Mouse (Mus musculus): ENCODE measurements around the gene Chac1.

The Chac1 gene

GRCm38 (mm10) chr2:119327942-119328526, 23.0 kb upstream of the Chac1 start:
- DNase-seq (ENCODE audit: low read depth, low spot score), result no peak

DNA sequence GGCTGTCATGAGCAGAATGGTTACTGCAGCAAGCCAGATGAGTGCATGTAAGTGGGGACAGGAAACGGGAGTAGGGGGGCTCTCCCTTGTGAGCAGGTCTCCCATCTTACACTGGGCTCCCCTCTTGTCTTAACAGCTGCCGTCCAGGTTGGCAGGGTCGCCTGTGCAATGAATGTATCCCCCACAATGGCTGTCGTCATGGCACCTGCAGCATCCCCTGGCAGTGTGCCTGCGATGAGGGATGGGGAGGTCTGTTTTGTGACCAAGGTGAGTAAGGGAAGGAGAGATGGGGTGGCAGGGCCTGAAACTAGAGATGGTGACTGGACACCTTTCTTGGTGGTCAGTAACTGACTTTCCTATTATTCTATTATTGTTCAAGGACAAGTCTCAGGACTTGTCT, 22.5 kb upstream of the Chac1 start:
- no peak for DNase-seq (ENCODE audit: low read depth, low spot score)

- DNase-seq (ENCODE audit: low read depth, low spot score), result no peak
These were observed 21.8 kb upstream of the Chac1 start for GRCm38 (mm10) chr2:119329123-119329817.

DNA sequence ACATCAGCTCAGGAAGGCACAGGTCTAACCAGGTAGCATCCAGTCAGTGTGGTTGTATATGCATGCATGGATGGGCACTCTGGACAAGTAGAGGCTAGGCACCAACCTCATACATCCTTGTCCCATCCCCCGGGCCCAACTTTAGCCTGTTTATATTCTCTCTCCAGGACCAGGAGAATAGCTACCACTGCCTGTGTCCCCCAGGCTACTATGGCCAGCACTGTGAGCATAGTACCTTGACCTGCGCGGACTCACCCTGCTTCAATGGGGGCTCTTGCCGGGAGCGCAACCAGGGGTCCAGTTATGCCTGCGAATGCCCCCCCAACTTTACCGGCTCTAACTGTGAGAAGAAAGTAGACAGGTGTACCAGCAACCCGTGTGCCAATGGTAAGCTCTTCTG, 20.2 kb upstream of the Chac1 start:
- DNase-seq (ENCODE audit: low read depth, low spot score), result no peak

- no peak for DNase-seq (ENCODE audit: low read depth, low spot score)
These were observed 18.8 kb upstream of the Chac1 start for GRCm38 (mm10) chr2:119332177-119332661.

DNA sequence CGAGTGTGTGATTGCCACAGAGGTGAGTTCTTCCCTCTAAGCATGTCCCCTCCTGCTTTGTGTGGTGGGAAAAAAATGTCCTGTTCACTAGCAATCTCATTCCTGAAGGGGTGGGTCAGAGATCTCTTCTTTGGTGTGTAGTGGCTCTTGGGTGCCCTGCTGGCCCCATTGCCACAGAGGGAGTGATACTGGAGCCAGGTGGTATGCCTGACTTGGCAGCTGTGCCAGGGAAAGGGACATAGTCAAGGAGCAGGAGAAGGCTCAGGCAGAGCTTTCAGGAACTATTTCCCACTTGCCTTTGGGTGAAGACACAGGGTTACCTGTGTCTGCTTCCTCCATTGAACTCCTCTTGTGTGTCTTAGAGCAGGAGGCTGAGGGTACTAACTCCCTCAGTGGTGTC, 16.9 kb upstream of the Chac1 start:
- no peak for DNase-seq (ENCODE audit: low read depth, low spot score)

- DNase-seq (ENCODE audit: low read depth, low spot score), result no peak
These were observed 16.0 kb upstream of the Chac1 start for GRCm38 (mm10) chr2:119334964-119335525.

- no peak for DNase-seq (ENCODE audit: low read depth, low spot score)
These were observed 15.5 kb upstream of the Chac1 start for GRCm38 (mm10) chr2:119335535-119335934.

GRCm38 (mm10) chr2:119336002-119336401, 15.0 kb upstream of the Chac1 start:
- DNase-seq (ENCODE audit: low read depth, low spot score), result no peak

GRCm38 (mm10) chr2:119336470-119336869, 14.6 kb upstream of the Chac1 start:
- no peak for DNase-seq (ENCODE audit: low read depth, low spot score)

DNA sequence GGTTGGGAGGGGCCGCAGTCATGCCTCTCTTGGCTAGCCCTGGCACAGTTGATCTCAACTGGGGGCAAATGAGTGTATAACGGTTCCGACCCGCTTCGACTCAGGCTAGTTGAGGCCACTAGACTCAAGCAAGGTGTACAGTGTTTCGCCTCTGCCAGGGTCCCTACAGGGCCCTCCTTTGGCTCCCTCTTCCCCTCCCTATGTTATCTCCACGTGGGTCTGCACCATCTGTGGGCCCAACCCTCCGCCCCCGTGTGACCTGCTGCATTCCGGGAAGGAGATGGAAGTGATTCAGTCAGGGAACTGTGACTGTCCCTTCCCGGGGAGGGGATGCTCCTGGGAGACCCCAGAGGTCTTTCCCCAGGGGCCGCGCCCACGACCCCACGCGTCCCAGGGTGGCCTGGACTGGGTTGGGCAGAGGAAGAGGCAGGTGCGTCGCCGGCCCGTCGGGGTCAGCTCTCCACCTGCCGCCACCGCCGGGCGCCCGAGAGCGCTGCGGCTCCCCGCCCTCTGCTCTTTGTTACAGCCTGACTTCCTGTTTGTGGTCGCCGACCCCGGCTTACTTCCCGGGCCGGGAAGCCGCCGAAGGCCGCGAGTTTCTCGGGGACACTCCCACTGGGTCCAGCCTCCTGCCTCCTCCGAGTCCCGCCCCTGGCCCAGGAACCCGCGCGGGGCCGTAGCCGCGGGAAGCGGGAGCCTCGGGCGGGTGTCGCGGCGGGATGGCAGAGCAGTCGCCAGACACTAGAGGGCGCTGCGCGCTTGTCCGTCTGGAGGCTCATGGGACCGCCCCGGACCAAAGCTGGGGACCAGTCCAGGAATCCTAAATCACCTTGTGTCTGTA, 13.4 kb upstream of the Chac1 start:
- peak; percentile 78 for DNase-seq (ENCODE audit: low read depth, low spot score)

- no peak for DNase-seq (ENCODE audit: low read depth, low spot score)
These were observed 6.4 kb upstream of the Chac1 start for GRCm38 (mm10) chr2:119344537-119345138.

- DNase-seq (ENCODE audit: low read depth, low spot score), result no peak
These were observed 2.7 kb downstream of the Chac1 start for GRCm38 (mm10) chr2:119353707-119354106.

GRCm38 (mm10) chr2:119355089-119355488, 4.1 kb downstream of the Chac1 start:
- no peak for DNase-seq (ENCODE audit: low read depth, low spot score)

- no peak for DNase-seq (ENCODE audit: low read depth, low spot score)
These were observed 4.6 kb downstream of the Chac1 start for GRCm38 (mm10) chr2:119355651-119356050.

DNA sequence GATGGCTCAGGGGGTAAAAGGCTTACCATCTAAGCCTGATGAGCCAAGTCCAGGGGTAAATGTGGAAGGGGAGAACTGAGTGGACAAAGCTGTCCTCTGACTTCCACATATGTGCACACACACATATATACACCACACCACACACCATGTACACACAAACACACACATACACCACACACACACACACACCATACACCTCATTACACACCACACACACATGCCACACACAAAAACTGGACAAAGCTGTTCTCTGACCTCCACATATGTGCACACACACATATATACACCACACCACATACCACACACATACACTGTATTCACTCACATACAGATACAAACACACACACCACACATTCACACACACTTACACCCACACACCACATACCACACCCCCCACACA, 5.3 kb downstream of the Chac1 start:
- DNase-seq (ENCODE audit: low read depth, low spot score), result no peak

DNA sequence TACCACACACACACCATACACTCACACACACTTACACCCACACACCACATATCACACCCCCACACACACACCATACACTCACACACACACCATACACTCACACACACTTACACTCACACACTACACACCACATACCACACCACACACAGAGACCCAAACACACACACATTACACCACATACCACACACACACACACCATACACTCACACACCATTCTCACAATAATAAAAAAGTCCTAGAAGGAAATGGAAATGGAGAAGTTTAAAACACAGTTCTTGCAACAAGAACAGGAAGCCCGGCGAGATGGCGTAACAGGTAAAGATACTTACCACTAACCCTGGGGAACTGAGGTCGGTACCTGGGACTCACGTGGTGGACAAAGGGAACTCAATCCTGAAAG, 5.8 kb downstream of the Chac1 start:
- no peak for DNase-seq (ENCODE audit: low read depth, low spot score)

DNA sequence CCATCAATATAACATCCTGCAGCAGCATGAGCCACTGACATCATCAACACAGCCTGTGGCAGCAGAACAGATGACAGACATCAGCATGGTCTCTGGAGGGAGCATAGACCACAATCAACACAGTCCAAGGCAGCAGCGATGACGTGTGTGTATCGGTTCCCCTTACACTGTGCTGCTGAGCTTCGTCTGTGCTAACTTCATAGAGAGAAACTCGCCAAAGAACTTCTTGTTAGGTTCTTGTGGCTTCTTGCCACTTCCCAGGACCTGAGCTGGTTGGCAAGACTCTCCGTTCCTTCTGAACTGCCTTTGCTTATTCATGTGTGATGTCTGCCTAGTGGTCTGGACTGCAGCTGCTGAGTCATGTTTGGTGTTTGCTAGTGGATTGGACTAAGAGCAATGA, 7.2 kb downstream of the Chac1 start:
- DNase-seq (ENCODE audit: low read depth, low spot score), result no peak

GRCm38 (mm10) chr2:119359721-119360291, 8.8 kb downstream of the Chac1 start:
- DNase-seq (ENCODE audit: low read depth, low spot score), result no peak

DNA sequence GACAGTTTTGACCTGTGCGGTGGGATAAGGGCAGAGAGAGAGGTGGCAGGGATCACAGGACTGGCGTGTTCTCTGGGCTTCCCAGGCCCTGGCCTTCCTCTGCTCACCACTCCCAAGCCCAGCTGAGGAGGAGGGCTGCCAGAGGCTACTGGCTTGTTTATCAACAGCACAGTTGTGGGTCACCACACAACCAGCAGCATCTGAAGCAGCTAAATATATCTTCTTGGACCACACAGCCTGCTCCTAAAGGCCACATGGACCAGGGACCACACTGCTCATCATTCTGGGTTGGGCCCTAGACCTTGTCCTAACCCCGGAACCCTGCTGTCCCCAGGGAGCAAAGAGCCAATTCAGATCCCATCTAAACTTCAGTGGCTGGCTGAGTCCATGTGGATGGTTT, 13.9 kb downstream of the Chac1 start:
- no peak for DNase-seq (ENCODE audit: low read depth, low spot score)

DNA sequence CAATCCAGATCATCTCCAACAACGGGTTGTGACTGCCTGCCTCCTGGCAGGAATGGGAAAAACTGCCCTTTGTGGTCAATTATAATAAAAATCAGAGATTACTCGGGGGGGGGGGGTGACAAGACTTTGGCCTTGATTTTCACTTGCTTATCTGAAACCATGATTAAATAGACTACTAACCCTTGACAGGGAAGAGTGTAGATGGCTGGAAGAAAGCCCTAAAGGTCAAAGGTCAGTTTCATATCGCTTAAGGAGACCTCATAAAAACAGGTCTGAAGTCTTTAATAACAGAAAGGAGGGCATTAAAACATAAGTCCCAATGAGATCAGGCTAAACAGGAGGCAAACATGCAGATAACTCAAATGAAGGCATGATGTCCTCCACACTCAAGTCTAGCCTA, 16.3 kb downstream of the Chac1 start:
- DNase-seq (ENCODE audit: low read depth, low spot score), result no peak

Measured in forelimb bud, embryonic 11.5 days (tissue).